Mouse (Mus musculus) stomach, embryonic 14.5 days (tissue): ENCODE measurements around the gene Obox2. TPM values are rescaled to one million over a fixed set of nuclear protein-coding genes. Genes with fewer than 3 reads are reported as not detected.
"Not testable (repeated sequence)": the region's sequence is repeated elsewhere in the genome, so short reads cannot be mapped to it uniquely, and the experiment has no call there.

Experiments used
- ATAC-seq: fragments of 200-750 bp; cut with Nextera tagmentation; 2 replicates; pipeline ENCODE4 v1.8.0; 2017; ENCODE audit warnings: low read depth, moderate TSS enrichment; ENCODE audit not compliant: insufficient number of reproducible peaks, insufficient read depth, low FRiP score
- H3K27ac ChIP-seq: fragments of 300-500 bp; sonication (generic); 2 replicates; pipeline ENCODE4 v1.5.1; 2014; ENCODE audit warnings: mild to moderate bottlenecking, low read length, moderate library complexity, mixed read lengths
- H3K27me3 ChIP-seq: fragments of 300-500 bp; sonication (generic); 2 replicates; pipeline ENCODE4 v1.6.1; 2014; ENCODE audit warnings: low read length, control low read depth, mixed read lengths; ENCODE audit not compliant: control insufficient read depth, insufficient read depth
- H3K36me3 ChIP-seq: fragments of 300-500 bp; sonication (generic); 2 replicates; pipeline ENCODE4 v1.6.1; 2014; ENCODE audit warnings: mild to moderate bottlenecking, control low read depth, low read length, moderate library complexity, mixed read lengths; ENCODE audit not compliant: control insufficient read depth, insufficient read depth
- H3K4me1 ChIP-seq: fragments of 300-500 bp; sonication (generic); 2 replicates; pipeline ENCODE4 v1.6.1; 2014; ENCODE audit warnings: low read length, control low read depth, mixed read lengths; ENCODE audit not compliant: control insufficient read depth, insufficient read depth
- H3K4me2 ChIP-seq: fragments of 300-500 bp; sonication (generic); replicated peaks from 2 replicates; pipeline ENCODE4 v1.6.1; 2014; ENCODE audit warnings: low read depth, low read length, control low read depth
- H3K4me3 ChIP-seq: fragments of 300-500 bp; sonication (generic); 2 replicates; pipeline ENCODE4 v1.5.1; 2014; ENCODE audit warnings: low read depth, low read length, control low read depth
- H3K9ac ChIP-seq: fragments of 300-500 bp; sonication (generic); replicated peaks from 2 replicates; pipeline ENCODE4 v1.6.1; 2014; ENCODE audit warnings: low read depth, mild to moderate bottlenecking, control low read depth, low read length, moderate library complexity, mixed read lengths
- H3K9me3 ChIP-seq: fragments of 300-500 bp; sonication (generic); 2 replicates; pipeline ENCODE4 v1.6.1; 2016; ENCODE audit warnings: low read depth, low read length, control low read depth; ENCODE audit not compliant: control insufficient read depth
- WGBS: fragments of 180-500 bp; shearing (Covaris S2); extraction: QIAGEN DNeasy Blood & Tissue Kit; methylation state at CpG from one replicate; pipeline ENCODE4 v1.1.7; 2014; 5-methylcytosine and 5-hydroxymethylcytosine counted together
- polyA plus RNA-seq: library from polyadenylated mRNA; unstranded; fragments of >200 nt; fragmentation: Nextera tagmentation; extraction: Ambion mirVana; gene quantifications from 2 replicates; pipeline ENCODE4 v1.2.1, GENCODE M21; 2014

The Obox2 gene
- polyA plus RNA-seq, result not detected in 2 replicates

DNA sequence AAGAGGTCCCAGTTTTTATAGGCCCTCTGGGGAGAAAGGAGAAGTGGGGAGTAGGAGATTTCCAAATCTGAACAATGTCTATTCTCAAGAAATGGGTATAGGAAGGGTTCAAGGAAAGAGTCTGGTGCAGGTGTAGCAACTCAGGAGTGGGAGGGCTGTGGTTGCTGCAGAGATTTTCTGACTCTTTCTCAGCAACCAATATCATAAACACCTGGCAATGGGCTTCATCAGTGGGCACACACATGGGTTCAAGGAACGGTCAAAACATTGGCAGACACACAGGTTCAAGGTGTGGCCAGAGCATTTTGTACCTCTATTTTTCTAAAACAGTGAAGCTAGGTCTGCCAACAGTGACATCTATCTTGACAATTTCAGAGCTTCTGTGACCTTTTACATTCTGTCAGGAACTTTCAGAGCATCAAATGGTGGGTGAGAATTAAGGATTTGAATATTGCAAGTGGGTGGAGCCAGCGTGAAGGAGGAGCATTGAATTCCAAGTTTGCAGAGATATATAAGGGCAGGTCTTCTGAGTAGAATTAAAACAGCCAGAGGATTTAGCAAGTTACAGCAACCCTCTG, at the start of gene Obox2, which contains the start of gene Obox1:
Obox2 (plus strand) TSS at position 301 of the 578 bp plus-strand sequence.
Obox1 (plus strand) TSS at position 528 of the 578 bp plus-strand sequence.
- H3K27me3 ChIP-seq, H3K4me1 ChIP-seq: not testable (repeated sequence)
- no CpG with 5 or more reads among the region's 2 CpGs for WGBS

DNA sequence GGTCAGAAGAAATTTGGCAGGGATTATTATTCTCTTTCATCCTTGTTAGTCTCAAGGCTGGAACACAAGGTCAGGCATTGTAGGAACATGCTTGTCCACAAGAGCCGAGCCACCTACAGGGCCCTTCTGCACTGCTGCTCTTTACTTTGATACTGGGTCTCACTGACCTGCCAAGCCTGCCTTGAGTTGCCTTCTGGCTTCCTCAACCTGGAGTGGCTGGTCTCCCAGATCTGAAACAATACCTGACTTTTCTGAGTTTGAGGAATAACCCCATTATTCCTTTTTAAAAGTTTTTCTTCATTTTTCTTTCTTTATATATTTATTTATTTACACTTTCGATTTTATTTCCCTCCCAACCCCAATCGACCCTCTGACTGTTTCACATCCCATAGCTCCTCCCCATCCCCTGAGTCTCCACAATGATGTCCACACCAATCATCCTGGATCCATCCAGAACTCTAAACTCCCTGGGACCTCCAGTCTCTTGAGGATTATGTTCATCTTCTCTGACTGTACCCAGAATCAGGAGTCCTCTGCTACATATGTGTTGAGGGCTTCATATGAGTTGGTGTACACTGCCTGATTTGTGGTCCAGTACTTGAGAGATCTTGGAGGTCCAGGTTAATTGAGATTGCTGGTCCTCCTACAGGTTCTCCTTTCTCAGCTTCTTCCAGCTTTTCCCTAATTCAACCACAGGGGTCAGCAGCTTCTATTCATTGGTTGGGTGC, 10.8 kb downstream of the Obox2 start:
- 67% methylated on average over 3 of the region's 3 CpGs for WGBS
- ATAC-seq, result not testable (repeated sequence)

More for the DNA sequence above, at the start of gene Obox2, which contains the start of gene Obox1:
- not testable (repeated sequence) for H3K4me2 ChIP-seq, H3K9me3 ChIP-seq, H3K4me3 ChIP-seq, ATAC-seq, H3K36me3 ChIP-seq, H3K9ac ChIP-seq, H3K27ac ChIP-seq

DNA sequence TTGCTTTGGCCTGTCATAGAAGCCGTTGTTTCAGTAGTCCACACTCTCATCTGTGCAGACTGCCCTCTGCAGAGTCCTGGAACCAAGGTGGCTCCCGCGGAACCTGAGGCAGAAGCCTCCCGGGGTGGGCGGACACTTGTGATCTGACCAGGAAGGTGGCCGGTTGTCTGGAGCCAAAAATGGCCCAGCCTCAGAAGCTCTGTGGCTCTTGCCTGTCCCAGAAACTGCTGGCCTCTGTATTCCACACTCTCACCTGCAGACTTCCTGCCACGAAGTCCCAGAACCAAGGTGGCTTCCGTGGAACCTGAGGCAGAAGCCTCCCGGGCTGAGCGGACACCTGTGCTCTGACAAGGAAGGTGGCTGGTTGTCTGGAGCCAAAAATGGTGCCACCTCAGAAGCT, 18.3 kb downstream of the Obox2 start:
- not testable (repeated sequence) for H3K27me3 ChIP-seq, ATAC-seq, H3K36me3 ChIP-seq, H3K4me3 ChIP-seq, H3K9ac ChIP-seq, H3K9me3 ChIP-seq, H3K27ac ChIP-seq, H3K4me2 ChIP-seq, H3K4me1 ChIP-seq
- WGBS, result 89% methylated on average over 10 of the region's 10 CpGs

More for the DNA sequence above, 10.8 kb downstream of the Obox2 start:
- H3K36me3 ChIP-seq, H3K4me2 ChIP-seq, H3K27ac ChIP-seq, H3K9me3 ChIP-seq, H3K4me1 ChIP-seq, H3K27me3 ChIP-seq, H3K9ac ChIP-seq, H3K4me3 ChIP-seq: not testable (repeated sequence)

DNA sequence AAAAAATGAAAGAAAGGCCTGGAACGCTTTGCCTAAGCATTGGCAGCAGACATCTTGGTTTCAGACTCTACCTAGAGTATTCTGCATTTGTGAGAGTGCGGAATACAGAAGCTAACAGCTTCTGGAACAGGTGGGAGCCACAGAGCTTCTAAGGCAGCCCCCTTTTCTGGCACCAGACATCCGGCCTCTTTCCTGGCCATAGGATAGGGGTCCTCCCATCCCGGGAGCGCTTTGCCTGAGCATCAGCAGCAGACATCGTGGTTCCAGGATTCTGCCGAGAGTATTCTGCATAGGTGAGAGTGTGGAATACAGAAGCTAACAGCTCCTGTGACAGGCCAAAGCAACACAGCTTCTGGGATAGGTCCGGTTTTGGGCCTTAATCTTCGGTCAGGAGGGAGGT, 29.5 kb downstream of the Obox2 start:
- not testable (repeated sequence) for H3K27me3 ChIP-seq, H3K9me3 ChIP-seq, ATAC-seq, H3K9ac ChIP-seq, H3K4me3 ChIP-seq, H3K36me3 ChIP-seq, H3K27ac ChIP-seq, H3K4me1 ChIP-seq, H3K4me2 ChIP-seq
- WGBS, result 75% methylated on average over 8 of the region's 9 CpGs

DNA sequence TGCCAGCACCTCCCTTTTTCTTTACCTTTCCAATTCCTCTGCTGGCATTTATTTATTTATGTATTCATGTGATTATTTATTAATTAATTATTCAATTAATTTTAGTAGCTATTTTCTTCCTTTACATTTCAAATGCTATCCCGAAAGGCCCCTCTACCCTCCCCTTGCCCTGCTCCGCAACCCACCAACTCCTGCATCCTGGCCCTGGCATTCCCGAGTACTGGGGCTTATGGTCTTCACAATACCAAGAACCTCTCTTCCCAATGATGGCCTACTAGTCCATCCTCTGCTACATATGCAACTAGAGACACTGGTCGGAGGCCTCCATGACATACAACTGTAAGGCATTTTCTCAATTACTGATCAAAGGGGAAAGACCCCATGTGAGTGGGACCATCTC, 37.0 kb downstream of the Obox2 start:
- H3K4me3 ChIP-seq, H3K4me1 ChIP-seq, ATAC-seq, H3K27me3 ChIP-seq, H3K36me3 ChIP-seq, H3K9ac ChIP-seq, H3K9me3 ChIP-seq, H3K27ac ChIP-seq, H3K4me2 ChIP-seq: not testable (repeated sequence)
- 84% methylated on average over 3 of the region's 4 CpGs for WGBS

Other genes with a start within 250 kb of the Obox2 start
- gene Obox1, start 227 bp downstream of the Obox2 start, polyA plus RNA-seq, result not detected in 2 replicates